Mouse (Mus musculus): ENCODE measurements around the gene Slc2a3. TPM values are rescaled to one million over a fixed set of nuclear protein-coding genes. Genes with fewer than 3 reads are reported as not detected.
"Not testable (repeated sequence)": the region's sequence is repeated elsewhere in the genome, so short reads cannot be mapped to it uniquely, and the experiment has no call there.

Gene Slc2a3
- total RNA-seq, 2 experiments from 2014 or later = 110 to 113 TPM

DNA sequence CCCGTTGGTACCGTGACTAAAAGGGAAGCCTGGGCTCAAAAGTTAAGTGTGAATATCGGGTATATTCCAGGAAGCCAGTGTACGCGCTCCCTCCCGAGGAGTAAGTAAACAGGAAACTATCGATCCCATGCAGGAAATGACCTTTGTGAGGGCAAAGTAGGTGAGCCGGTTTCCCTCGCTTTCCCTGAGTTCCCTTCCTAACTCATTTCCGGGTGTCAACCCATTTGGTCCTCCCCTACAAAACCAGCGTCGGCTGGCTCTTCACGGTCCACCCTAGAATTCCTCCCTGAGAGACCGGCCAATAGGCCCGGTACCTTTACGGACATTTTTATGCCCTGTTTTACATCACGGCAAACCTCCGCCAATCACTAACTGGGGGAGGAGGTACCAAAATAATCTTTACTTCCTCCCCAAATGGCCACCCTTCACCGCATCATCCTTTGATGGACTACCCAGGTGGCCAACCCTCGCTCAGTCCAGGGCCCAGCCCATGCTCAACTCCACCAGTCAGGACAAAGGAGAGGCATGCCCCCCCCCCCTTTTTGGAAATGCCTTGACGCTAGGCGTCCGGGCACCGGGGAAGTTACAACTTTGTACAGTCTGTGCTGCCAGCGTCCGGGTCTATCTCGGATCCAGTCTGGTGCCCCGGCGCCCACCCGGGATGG lies 9.3 kb upstream of the Slc2a3 start:
- DNase-seq (ENCODE audit: low spot score in 2 of 2) = peak; percentile 97 to 98

GRCm38 (mm10) chr6:122810022-122810614 lies 8.7 kb upstream of the Slc2a3 start:
- no peak for DNase-seq (ENCODE audit: low spot score in 2 of 2)

GRCm38 (mm10) chr6:122804418-122804817 lies 3.0 kb upstream of the Slc2a3 start:
- peak; percentile 47 to 90 for DNase-seq (ENCODE audit: low spot score in 2 of 2)

DNA sequence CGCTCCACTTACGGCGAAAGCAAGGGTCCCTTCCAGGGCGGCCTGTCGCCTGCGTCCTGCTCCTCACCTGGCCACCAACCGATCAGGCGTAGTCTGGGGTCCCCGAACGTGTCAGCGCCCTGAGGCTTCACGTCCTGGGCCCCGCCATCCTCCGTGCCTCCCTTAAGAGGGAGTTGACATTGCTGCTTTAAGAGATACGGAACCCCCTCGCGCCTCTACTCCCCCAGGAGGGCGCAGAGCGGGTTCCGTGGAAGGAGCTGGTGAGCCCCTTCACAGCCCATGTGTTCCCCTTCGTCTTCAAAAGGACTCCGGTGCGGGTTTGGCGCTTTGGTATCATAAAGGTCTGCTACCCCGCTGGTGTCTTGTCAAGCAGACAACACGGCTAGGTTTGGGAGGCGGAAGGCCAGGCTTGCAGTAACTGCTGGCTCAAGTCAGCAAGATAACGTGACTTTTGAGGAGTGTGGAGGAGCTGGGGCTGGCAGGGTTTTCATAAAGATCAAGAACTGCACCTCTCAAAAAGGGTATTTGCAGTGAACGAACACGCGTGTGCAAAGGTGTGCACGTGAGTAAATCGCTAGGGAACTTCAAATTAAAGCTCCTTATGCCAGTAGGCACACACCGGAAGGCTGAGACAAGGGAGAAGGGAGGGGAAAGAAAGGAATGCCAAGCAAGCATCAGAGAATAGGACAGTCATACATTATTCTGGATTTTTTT lies 518 bp upstream of the Slc2a3 start:
- peak; percentile 37 to 49 for DNase-seq (ENCODE audit: low spot score in 2 of 2)

DNA sequence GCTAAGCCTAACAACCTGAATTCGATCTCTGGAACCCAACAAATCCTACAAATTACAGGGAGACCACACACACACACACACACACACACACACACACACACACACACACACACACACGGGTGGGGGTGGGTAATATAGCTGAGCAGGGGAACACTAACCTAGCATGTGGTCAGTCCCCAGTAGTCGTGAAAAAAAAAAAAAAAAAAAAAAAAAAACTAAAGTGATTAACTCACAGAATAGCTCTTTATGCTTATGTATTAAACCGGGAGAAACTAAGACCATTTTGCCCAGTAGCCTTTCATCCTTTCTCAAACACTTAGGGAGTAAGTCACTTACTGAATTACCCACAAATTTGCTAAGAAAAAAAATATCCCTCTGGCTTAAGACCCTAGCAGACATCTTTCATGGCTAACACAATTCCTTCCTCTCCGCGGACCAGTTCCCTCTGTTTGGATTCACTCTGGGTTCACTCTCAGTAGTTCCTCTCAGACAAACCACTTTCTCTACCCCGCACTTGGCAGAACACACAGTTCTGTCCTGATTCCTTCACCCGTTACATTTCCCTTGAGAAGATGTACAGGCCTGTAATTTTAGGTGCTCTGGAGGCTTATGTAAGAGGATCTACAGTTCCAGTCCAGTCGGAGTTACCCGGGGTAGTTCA lies 670 bp downstream of the Slc2a3 start:
- DNase-seq (ENCODE audit: low spot score in 2 of 2) = no peak

- DNase-seq (ENCODE audit: low spot score in 2 of 2) = peak in 1 of 2 experiments; percentile 50
Observed at GRCm38 (mm10) chr6:122795254-122795935, 6.0 kb downstream of the Slc2a3 start.

GRCm38 (mm10) chr6:122786275-122786674 lies 15.2 kb downstream of the Slc2a3 start:
- DNase-seq (ENCODE audit: low spot score in 2 of 2) = peak; percentile 78 to 92

DNA sequence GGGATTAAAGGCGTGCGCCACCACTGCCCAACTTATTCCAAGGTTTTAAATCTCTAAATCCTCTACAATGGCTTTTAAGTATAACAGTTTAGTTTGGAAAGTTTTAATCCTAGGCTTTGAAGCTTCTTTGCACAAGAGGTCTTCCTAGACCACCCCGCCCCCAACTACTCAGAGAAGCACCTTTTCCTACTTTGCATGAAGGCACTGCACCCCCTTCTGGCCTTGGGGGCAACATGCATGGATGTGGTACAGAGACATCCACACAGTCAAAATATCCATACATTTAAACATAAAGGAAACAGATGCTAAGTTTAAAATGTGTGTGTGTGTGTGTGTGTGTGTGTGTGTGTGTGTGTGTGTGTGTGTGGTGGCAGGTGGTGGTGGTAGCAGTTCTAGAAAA lies 16.6 kb downstream of the Slc2a3 start:
- DNase-seq (ENCODE audit: low spot score in 2 of 2) = no peak

DNA sequence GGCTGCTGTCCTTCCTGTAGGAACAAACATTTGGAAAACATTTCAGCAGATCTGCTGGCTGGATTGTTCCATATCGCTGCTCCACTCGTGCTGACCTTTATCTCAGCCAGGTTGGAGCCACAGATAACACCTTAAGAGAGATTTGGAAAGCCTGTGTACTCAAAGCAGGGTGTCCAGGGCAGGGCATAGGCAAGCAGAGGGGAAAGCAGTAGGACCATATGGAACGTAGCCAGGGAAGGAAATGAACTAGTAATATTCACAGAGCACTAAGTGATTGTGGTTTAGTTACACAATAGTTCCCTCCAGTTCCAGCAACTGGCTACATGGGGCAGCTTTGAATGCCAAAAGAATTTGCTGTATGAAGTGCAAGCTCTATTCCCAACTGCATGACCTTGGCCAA lies 19.3 kb downstream of the Slc2a3 start:
- no peak for DNase-seq (ENCODE audit: low spot score in 2 of 2)

DNA sequence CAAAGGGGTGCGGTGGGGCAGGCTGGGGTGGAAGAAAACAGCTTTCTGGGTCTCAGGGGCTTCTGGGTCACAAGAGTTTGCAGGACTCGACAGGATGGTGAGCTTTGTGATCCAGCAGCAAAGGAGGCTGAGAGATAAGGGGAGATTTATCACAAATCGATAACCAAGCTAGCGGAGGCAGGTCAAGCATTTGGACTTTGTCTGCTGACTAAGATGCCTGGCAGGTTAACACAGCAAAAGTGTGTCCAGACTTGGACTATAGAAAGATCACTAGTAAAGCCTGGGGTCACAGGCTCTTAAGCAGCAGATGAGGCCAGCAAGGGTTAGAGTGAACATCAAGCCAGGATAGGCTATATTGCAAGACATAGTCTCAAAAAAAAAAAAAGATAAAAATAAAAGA lies 20.3 kb downstream of the Slc2a3 start:
- DNase-seq (ENCODE audit: low spot score in 2 of 2) = no peak

DNA sequence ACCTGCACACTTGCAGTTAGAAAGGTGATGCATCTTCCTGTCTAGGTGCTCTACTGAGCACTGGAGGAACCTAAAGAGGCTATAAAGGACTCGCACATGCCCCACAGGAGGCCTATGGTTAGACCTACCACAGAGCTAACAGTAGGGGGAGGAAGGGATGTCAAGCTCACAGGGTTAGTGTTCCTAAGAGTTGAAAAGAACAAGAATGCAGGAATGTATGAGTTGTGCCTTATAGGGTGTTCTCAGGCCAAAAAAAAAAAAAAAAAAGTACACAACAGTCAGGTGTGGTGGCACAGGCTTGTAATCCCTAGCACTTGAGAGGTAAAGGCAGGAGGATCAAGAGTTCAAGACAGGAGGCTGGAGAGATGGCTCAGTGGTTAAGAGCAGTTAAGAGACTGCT lies 21.5 kb downstream of the Slc2a3 start:
- no peak for DNase-seq (ENCODE audit: low spot score in 2 of 2)

- DNase-seq (ENCODE audit: low spot score in 2 of 2) = no peak
Observed at GRCm38 (mm10) chr6:122776040-122776439, 25.4 kb downstream of the Slc2a3 start.

- no peak for DNase-seq (ENCODE audit: low spot score in 2 of 2)
Observed at GRCm38 (mm10) chr6:122774345-122774744, 27.1 kb downstream of the Slc2a3 start.

DNA sequence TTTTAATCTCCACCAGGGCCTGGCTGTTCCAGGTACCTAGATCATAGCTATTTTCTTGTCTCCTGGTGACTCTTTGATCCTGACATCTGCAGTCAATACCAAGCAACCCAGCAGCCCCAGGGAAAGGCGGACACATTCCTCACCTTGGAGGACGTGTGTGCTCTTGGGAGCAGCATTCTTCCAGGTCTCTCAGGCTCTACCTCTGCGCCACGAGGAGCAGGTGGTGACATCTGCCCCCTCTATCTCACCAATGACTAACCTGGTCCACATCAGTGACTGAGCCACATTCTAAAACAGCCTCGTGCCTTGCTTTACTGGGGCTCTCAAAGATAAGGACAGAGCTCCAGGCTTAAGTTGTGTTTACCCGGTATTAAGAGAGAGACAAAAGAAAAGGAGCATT lies 28.7 kb downstream of the Slc2a3 start:
- DNase-seq (ENCODE audit: low spot score in 2 of 2) = no peak

DNA sequence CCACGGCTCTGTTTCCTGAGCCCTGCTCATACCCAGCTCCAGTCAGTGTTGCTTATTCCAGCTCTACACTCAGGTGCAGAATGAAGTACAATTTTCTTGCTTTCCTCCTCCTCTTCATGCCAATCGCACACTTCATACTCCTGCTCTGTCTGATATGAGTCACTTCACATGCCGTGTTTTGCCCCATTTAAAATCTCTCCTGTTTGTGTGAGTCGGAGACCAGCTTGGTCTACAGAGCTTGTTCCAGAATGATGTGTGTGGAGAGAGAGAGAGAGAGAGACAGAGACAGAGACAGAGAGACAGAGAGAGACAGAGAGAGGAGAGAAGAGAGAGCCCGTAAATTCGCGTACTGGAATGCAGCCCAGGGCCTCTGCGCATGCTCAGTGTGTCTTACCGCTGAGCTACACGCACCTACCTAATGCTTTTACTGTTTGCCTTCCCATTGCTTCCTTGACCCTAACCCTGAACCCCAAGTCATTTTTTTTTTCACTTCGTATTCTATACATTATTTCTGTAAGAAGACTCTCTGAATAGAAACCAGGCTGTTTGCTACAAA lies 30.6 kb downstream of the Slc2a3 start:
- no peak for DNase-seq (ENCODE audit: low spot score in 2 of 2)

DNA sequence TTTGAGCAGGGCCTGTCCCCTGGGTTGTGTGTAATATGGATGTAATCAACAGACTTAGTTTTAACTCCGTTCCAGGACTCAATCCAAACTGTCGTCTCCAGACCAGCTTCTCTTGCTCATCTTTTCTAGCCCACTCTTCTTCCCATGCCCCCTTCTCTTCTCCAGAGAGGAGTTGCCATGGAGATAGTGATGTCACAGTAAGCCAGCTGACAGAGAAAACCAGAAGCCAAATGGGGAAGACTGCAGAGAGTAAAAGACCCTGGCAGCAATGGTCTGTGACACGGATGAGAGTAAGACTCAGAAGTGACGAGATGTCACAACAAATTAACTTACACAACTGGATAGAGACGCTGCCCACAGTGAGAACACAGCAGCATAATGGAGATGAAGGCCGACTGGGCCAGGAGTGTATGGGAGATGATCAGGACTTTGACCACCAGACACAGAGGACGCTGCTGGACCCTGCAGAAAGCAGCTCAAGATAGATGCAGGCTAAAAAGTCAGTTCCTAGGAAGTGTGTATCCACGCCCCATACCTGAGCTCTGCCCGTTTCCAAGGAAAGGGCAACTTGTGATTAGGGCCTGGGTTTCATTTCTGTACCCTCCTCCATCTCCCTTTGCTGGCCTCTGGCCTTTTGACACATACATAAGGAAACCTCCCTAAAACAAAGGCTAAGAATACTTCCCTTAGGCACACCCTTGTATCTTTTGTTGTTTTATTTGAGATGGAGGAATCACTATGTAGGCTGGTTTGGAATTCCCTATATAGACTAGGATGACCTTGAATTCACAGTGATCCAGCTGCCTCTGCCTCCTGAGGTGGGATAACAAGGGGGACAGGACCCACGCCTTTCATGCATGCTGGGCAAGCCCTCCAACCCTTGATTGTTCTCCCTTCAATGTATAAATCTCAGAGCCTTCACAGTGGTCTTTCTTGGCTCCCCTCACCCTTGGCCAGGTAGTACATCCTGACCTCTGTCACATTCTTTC lies 31.4 kb downstream of the Slc2a3 start:
- DNase-seq (ENCODE audit: low spot score in 2 of 2) = no peak

DNA sequence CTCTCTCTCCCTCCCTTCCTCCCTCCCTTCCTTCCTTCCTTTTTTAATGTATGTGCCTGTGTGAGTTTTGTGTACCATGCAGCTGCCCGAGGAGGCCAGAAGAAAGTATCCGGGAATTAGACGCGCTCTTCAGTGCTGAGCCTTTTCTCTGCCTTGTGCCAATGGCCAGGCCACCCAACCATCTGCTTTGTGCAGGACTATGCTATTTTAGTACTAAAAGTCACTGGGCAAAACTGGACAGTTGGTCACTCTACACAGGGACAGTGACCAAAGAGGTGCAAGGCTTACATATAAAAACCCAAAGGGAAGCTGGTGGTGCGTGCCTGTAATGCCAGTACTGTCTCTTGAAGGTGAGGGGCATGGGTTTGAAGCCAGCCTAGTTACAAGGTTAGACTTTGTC lies 33.2 kb downstream of the Slc2a3 start:
- DNase-seq (ENCODE audit: low spot score in 2 of 2) = no peak

- DNase-seq (ENCODE audit: low spot score in 2 of 2) = not testable (repeated sequence)
Observed at GRCm38 (mm10) chr6:122767012-122767411, 34.4 kb downstream of the Slc2a3 start.

DNA sequence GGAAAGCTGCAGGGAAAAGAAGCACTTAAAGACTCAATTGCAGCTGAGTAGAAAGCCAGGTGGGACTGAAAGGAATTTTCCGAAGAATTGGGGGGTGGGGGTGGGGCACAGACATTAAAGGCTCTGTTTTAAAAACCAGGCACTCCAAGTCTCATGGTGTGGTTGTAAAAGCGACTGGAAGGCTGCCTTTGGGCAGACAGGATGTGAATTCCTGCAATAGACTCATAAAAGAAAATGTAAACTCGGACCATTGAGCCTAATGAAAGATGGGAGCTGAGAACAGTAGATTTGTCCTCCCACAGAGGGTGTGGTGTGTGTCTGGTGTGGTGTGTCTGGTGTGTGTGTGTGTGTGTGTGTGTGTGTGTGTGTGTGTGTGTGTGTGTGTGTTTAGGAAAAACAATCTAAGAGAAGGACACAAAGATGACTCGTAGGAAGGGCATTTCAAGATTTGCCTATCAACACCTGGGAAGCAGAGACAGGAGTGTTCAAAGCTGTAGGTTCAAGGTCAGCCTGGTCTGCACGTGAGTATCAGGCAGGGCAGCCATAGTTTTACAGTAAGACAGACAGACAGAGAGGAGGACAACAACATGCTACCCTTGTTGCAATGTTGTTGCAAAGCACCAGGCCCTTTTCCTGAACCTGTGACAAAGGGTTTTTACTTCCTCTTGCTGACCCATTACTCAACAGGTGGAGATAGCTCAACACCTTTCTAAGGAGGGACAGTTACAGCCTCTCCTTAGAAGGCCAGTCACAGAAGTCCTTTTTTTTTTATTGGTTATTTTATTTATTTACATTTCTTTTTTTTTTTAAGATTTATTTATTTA lies 35.1 kb downstream of the Slc2a3 start:
- DNase-seq (ENCODE audit: low spot score in 2 of 2) = no peak
